Mouse (Mus musculus) neural tube, embryonic 12.5 days (tissue): Measurements from ENCODE around the gene Msl2. TPM values are rescaled to one million over a fixed set of nuclear protein-coding genes. Genes with fewer than 3 reads are reported as not detected.

Experiments
- ATAC-seq: fragments of 200-750 bp; cut with Nextera tagmentation; 2 replicates; pipeline ENCODE4 v1.8.0; 2017; ENCODE audit warnings: low read depth, mild to moderate bottlenecking, moderate TSS enrichment, moderate library complexity; ENCODE audit not compliant: low FRiP score
- H3K27ac ChIP-seq: fragments of 300-500 bp; sonication (generic); 2 replicates; pipeline ENCODE4 v1.5.1; 2016
- H3K27me3 ChIP-seq: fragments of 300-500 bp; sonication (generic); replicated peaks from 2 replicates; pipeline ENCODE4 v1.6.1; 2016; ENCODE audit warnings: mild to moderate bottlenecking
- H3K36me3 ChIP-seq: fragments of 300-500 bp; sonication (generic); 2 replicates; pipeline ENCODE4 v1.6.1; 2016; ENCODE audit warnings: mild to moderate bottlenecking
- H3K4me1 ChIP-seq: fragments of 300-500 bp; sonication (generic); 2 replicates; pipeline ENCODE4 v1.6.1; 2016
- H3K4me2 ChIP-seq: fragments of 300-500 bp; sonication (generic); replicated peaks from 2 replicates; pipeline ENCODE4 v1.6.1; 2016; ENCODE audit warnings: mild to moderate bottlenecking
- H3K4me3 ChIP-seq: fragments of 300-500 bp; sonication (generic); 2 replicates; pipeline ENCODE4 v1.5.1; 2016
- H3K9ac ChIP-seq: fragments of 300-500 bp; sonication (generic); 2 replicates; pipeline ENCODE4 v1.6.1; 2016; ENCODE audit warnings: mild to moderate bottlenecking
- H3K9me3 ChIP-seq: fragments of 300-500 bp; sonication (generic); 2 replicates; pipeline ENCODE4 v1.6.1; 2016; ENCODE audit warnings: mild to moderate bottlenecking
- WGBS: fragments of 180-500 bp; shearing (Covaris S2); methylation state at CpG from one replicate; pipeline ENCODE4 v1.1.7; 2016; 5-methylcytosine and 5-hydroxymethylcytosine counted together
- polyA plus RNA-seq: library from polyadenylated mRNA; unstranded; fragments of >200 nt; fragmentation: Nextera tagmentation; extraction: Ambion mirVana; gene quantifications from 2 replicates; pipeline ENCODE4 v1.2.1, GENCODE M21; 2016

The Msl2 gene
- 7.6 and 8.8 TPM in 2 replicates for polyA plus RNA-seq

GRCm38 (mm10) chr9:101073987-101074331 lies at the start of gene Msl2:
Gene Msl2, plus strand, starts transcription at chr9:101074101.
- Histone ChIP-seq H3K4me3 (peak within 1 kb of the TSS; percentile 97), H3K9me3 (no peaks in the 10 kb centered on the region), H3K4me1 (peaks cover 21% of the 10 kb centered on the region), H3K36me3 (no peaks in the 10 kb centered on the region), H3K27ac (peak within 1 kb of the TSS; percentile 99), H3K27me3 (no peaks in the 10 kb centered on the region), H3K9ac (peak within 1 kb of the TSS; percentile 97), H3K4me2 (peak within 1 kb of the TSS; percentile 95)
- WGBS = under 1% methylated on average over 38 of the region's 43 CpGs
- peak; percentile 72 for ATAC-seq

GRCm38 (mm10) chr9:101033761-101034447 lies 40.0 kb upstream of the Msl2 start:
- Histone ChIP-seq H3K4me3 (peak overlapping the region; percentile 53), H3K27ac (no peak overlapping the region), H3K9me3 (no peaks in the 10 kb centered on the region), H3K4me2 (peak overlapping the region; percentile 62), H3K27me3 (no peaks in the 10 kb centered on the region), H3K9ac (peak overlapping the region; percentile 61; the same call in 1 of the 2 replicates), H3K36me3 (peaks cover 4% of the 10 kb centered on the region; the same call in 1 of the 2 replicates), H3K4me1 (peaks cover 10% of the 10 kb centered on the region)
- no peak for ATAC-seq
- WGBS = 5% methylated on average over 14 of the region's 14 CpGs

GRCm38 (mm10) chr9:101034448-101035098 lies 39.3 kb upstream of the Msl2 start, which contains the start of gene Pccb:
Gene Pccb, minus strand, starts transcription at chr9:101034898.
- Histone ChIP-seq H3K4me1 (peaks cover 10% of the 10 kb centered on the region), H3K9ac (peak within 1 kb of the TSS; percentile 61), H3K4me2 (peak within 1 kb of the TSS; percentile 62), H3K36me3 (no peaks in the 10 kb centered on the region), H3K9me3 (no peaks in the 10 kb centered on the region), H3K4me3 (peak within 1 kb of the TSS; percentile 53), H3K27ac (peak within 1 kb of the TSS; percentile 83), H3K27me3 (no peaks in the 10 kb centered on the region)
- peak; percentile 98 for ATAC-seq
- WGBS = under 1% methylated on average over 61 of the region's 61 CpGs

GRCm38 (mm10) chr9:101035836-101036596 lies 37.9 kb upstream of the Msl2 start:
- no peak overlapping the region for H3K27ac ChIP-seq
- ATAC-seq = no peak
- no peaks in the 10 kb centered on the region for H3K9me3 ChIP-seq
- no peaks in the 10 kb centered on the region for H3K27me3 ChIP-seq
- 90% methylated on average over 14 of the region's 15 CpGs for WGBS
- H3K4me1 ChIP-seq = peaks cover 10% of the 10 kb centered on the region
- H3K9ac ChIP-seq = no peak overlapping the region
- H3K4me2 ChIP-seq = no peak overlapping the region
- no peak overlapping the region for H3K4me3 ChIP-seq
- no peaks in the 10 kb centered on the region for H3K36me3 ChIP-seq

- Histone ChIP-seq H3K36me3 (no peaks in the 10 kb centered on the region), H3K4me2 (no peak overlapping the region), H3K27me3 (no peaks in the 10 kb centered on the region), H3K9ac (no peak overlapping the region), H3K4me3 (no peak overlapping the region), H3K4me1 (peaks cover 10% of the 10 kb centered on the region), H3K9me3 (no peaks in the 10 kb centered on the region), H3K27ac (no peak overlapping the region)
- WGBS = 78% methylated on average over 2 of the region's 2 CpGs
- no peak for ATAC-seq
Measured at GRCm38 (mm10) chr9:101036876-101037275, 37.0 kb upstream of the Msl2 start.

- Histone ChIP-seq H3K27ac (no peak overlapping the region), H3K4me1 (peaks cover 10% of the 10 kb centered on the region), H3K4me2 (no peak overlapping the region), H3K36me3 (no peaks in the 10 kb centered on the region), H3K4me3 (no peak overlapping the region), H3K9ac (no peak overlapping the region), H3K9me3 (no peaks in the 10 kb centered on the region), H3K27me3 (no peaks in the 10 kb centered on the region)
- WGBS = 37% methylated on average over 7 of the region's 7 CpGs
- ATAC-seq = no peak
Measured at GRCm38 (mm10) chr9:101037396-101037795, 36.5 kb upstream of the Msl2 start.

- no peak for ATAC-seq
- Histone ChIP-seq H3K27ac (no peak overlapping the region), H3K9ac (no peak overlapping the region), H3K4me3 (no peak overlapping the region), H3K27me3 (no peaks in the 10 kb centered on the region), H3K4me2 (no peak overlapping the region), H3K36me3 (no peaks in the 10 kb centered on the region), H3K4me1 (peaks cover 6% of the 10 kb centered on the region; the same call in 1 of the 2 replicates), H3K9me3 (no peaks in the 10 kb centered on the region)
- WGBS = 74% methylated on average over 5 of the region's 5 CpGs
Measured at GRCm38 (mm10) chr9:101038634-101039033, 35.3 kb upstream of the Msl2 start.

- no peaks in the 10 kb centered on the region for H3K36me3 ChIP-seq
- no peaks in the 10 kb centered on the region for H3K9me3 ChIP-seq
- WGBS = 78% methylated on average over 5 of the region's 5 CpGs
Measured at GRCm38 (mm10) chr9:101041508-101041907, 32.4 kb upstream of the Msl2 start.

GRCm38 (mm10) chr9:101042249-101042648 lies 31.7 kb upstream of the Msl2 start:
- no peak for ATAC-seq
- Histone ChIP-seq H3K9ac (no peak overlapping the region), H3K4me2 (no peak overlapping the region), H3K9me3 (no peaks in the 10 kb centered on the region), H3K4me3 (no peak overlapping the region), H3K4me1 (peaks cover 7% of the 10 kb centered on the region; the same call in 1 of the 2 replicates), H3K36me3 (no peaks in the 10 kb centered on the region), H3K27me3 (no peaks in the 10 kb centered on the region), H3K27ac (no peak overlapping the region)
- WGBS = 89% methylated on average over 9 of the region's 9 CpGs

More at GRCm38 (mm10) chr9:101041508-101041907, 32.4 kb upstream of the Msl2 start:
- Histone ChIP-seq H3K27ac (no peak overlapping the region), H3K4me3 (no peak overlapping the region), H3K4me1 (peaks cover 7% of the 10 kb centered on the region; the same call in 1 of the 2 replicates), H3K9ac (no peak overlapping the region), H3K4me2 (no peak overlapping the region), H3K27me3 (no peaks in the 10 kb centered on the region)
- ATAC-seq = no peak

- H3K36me3 ChIP-seq = no peaks in the 10 kb centered on the region
- 0 out of 2 replicates have a peak overlapping the region, but pooled peaks have one; percentile 2 for H3K4me2 ChIP-seq
- ATAC-seq = no peak
- no peaks in the 10 kb centered on the region for H3K9me3 ChIP-seq
- no peaks in the 10 kb centered on the region for H3K27me3 ChIP-seq
- no peak overlapping the region for H3K9ac ChIP-seq
- 55% methylated on average over 15 of the region's 15 CpGs for WGBS
- H3K27ac ChIP-seq = no peak overlapping the region
- H3K4me3 ChIP-seq = no peak overlapping the region
- peaks cover 7% of the 10 kb centered on the region; the same call in 1 of the 2 replicates for H3K4me1 ChIP-seq
Measured at GRCm38 (mm10) chr9:101045710-101046338, 28.1 kb upstream of the Msl2 start.

GRCm38 (mm10) chr9:101052007-101052406 lies 21.9 kb upstream of the Msl2 start:
- Histone ChIP-seq H3K9ac (no peak overlapping the region), H3K4me1 (no peaks in the 10 kb centered on the region), H3K4me3 (no peak overlapping the region), H3K27me3 (no peaks in the 10 kb centered on the region), H3K4me2 (no peak overlapping the region), H3K36me3 (no peaks in the 10 kb centered on the region), H3K9me3 (no peaks in the 10 kb centered on the region), H3K27ac (no peak overlapping the region)
- 99% methylated on average over 3 of the region's 3 CpGs for WGBS
- no peak for ATAC-seq

- Histone ChIP-seq H3K36me3 (no peaks in the 10 kb centered on the region), H3K4me3 (no peak overlapping the region), H3K9me3 (no peaks in the 10 kb centered on the region), H3K9ac (no peak overlapping the region), H3K27me3 (no peaks in the 10 kb centered on the region), H3K4me2 (no peak overlapping the region), H3K27ac (no peak overlapping the region), H3K4me1 (no peaks in the 10 kb centered on the region)
- 86% methylated on average over 6 of the region's 6 CpGs for WGBS
- no peak for ATAC-seq
Measured at GRCm38 (mm10) chr9:101052691-101053090, 21.2 kb upstream of the Msl2 start.
